Mouse (Mus musculus) spleen, adult 2 months (tissue): ENCODE data around the gene Sirt5.

Source experiments
- CTCF ChIP-seq: fragments of 200-500 bp; IDR thresholded peaks from 2 replicates; pipeline ENCODE4 v1.5.1; 2011; ENCODE audit warnings: mild to moderate bottlenecking, inconsistent platforms; ENCODE audit not compliant: insufficient read depth, insufficient read length, insufficient replicate concordance; ENCODE audit errors: extremely low read depth
- POLR2A ChIP-seq: fragments of 200-500 bp; IDR thresholded peaks from 2 replicates; pipeline ENCODE4 v1.6.1; 2011; ENCODE audit warnings: low read depth, low read length, inconsistent platforms

DNA sequence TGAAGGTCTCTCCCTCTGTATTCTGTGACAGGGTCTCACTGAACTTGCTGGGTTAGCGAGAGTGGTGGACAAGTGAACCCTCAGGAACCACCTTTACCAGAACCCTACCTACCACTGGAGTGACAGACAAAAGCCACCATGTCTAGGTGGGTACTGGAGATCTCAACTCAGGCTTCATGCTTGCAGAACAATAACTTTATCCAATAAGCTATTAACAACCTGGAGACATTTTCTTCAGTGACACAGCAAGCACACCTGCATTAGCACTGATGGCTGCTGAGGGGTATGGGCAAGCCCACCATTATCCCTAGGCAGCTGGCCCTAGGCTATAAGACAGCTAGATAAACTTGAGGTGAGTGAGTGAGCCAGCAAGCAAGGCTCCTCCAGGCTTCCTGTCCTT is 75.1 kb downstream of the Sirt5 start:
- TF ChIP-seq POLR2A = no peak
- TF ChIP-seq CTCF = no peak
